Mouse (Mus musculus) mature B cell (primary cell): ENCODE data around the gene Tiam1.
"Not testable (repeated sequence)": the region's sequence is repeated elsewhere in the genome, so short reads cannot be mapped to it uniquely, and the experiment has no call there.

Source experiments
- in situ Hi-C: fragments of 300-500 bp; cut with MboI; formaldehyde crosslinking; loops from 2 replicates; pipeline ENCODE4 v1.14.3; 2019

Gene Tiam1

DNA sequence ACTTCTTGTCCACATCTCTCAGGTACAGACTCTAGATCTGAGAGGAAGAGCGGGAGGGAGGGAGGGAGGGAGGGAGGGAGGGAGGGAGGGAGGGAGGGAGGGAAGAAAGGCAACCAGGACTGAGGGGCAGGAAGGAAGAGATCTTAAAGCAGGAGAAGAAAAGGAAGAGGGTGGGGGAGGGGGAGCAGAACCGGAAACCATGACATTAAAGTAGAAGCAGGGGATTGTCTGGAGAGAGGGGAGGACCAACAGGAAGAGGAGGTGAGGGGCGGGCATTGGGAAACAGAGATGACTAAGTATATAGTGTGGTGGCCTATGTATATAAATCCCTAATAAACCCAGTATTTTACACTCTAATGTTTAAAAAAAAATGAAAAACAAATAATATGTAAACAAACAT lies 34.1 kb downstream of the Tiam1 start:
- in situ Hi-C loops, result no loop called here

DNA sequence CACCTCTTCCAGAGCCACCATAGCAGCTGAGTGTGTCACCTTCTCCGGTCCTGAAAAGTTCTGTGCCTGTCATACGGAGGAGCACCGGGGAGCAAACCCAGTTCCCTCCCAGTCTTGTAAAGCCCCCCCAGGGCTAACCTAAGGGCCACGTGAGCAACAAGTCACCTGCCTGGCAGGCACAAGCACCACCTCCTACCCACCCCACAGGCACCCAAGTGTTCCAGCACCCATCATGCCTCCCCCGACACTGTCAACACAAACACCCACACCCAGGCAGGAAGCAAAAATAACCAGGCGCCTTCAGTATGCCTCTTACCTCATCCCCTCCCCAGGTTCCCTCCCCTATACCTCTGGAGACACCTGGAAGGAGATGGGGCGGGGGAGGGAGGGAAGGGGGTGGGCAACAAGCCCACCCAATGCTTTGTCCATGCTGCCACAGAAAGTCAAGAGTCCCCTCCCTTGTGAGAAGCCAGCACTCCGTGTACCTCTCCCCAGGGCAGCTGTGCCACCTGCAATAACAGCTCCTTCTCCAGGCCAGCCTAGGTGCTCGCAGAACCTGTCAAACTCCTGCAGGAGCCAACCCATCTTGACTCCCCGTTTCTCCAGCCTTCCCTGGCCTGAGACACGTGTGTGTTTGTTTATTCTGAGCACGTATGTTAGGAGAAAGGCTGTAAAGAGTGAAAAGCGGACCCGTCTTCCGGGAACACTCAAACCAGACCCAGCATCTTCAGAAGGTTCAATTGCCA lies 38.7 kb downstream of the Tiam1 start:
- in situ Hi-C loops, result no loop called here

DNA sequence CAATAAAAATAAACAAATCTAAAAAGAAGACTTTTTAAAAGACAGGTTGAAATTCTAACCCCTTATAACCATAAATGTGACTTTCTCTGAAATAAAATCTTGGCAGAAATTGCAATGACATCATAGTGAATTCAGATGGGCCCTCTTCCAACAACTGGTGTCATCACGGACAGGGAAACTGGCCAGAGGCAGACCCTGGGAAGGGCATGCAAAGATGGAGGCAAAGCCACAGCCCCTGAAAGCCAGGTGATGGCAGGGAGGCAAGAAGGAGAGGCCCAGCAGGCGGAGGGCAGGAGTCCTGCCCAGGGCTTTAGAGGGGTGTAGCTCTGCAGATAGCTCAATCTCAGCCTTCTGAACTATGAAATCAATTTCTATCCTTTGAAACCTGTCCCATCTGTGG lies 39.8 kb downstream of the Tiam1 start:
- in situ Hi-C loops, result no loop called here

DNA sequence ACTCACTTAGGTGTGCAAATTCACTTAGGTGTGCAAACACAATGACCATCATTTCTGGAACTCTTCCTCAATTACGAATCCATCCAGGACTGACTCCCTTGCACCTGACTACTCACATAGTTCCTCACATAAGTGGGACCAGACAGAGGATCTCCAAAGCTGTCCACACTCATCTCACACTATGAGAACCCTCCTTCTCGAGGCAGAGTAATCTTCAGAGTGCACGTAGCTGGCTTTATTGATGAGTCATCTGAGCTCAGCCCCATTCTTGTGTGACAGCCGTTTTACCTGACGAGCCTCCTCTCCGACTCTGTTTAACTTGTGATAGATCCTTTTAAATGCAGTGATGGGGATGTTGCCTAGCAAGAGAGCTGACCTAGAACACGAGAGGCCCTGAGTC lies 41.0 kb downstream of the Tiam1 start:
- in situ Hi-C loops, result no loop called here

DNA sequence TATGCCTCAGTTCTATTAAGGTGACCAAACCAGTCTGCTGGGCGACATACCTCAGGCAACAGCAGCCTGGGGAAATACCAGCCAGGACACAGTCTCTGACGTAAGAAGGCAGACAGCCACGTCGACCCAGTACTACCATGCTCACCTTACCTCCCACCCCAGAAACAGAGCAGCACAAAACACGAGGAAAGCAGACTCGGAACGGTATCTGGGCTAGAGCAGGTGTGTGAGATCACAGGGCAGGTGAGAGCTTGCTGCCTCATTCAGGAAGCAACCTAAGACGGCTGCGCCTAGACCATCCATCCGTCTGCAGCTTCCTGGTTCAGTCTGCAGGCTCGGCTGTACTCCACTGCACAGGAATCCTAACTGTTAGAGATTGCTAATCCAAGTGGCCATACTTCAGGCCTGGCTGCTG lies 45.4 kb downstream of the Tiam1 start:
- in situ Hi-C loops, result no loop called here

DNA sequence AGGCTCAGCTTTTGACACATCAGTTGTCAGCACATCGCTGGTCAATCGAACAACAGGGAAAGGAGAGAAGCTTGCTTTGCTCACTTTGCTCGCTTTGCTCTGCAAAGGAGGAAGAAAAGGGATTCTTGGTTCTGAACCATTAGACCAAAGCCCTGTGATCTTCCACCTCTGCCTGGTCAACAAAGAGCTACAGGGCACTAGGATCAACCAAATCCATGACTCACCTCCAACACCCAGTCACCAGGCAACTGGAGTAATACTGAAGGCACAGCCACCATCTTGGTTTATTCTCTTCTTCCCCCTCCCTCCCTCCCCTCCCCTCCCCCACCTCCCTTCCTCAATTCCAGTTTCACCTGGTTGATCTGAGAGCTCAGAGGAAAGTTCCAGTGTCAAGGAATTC lies 45.8 kb downstream of the Tiam1 start:
- in situ Hi-C loops, result no loop called here

DNA sequence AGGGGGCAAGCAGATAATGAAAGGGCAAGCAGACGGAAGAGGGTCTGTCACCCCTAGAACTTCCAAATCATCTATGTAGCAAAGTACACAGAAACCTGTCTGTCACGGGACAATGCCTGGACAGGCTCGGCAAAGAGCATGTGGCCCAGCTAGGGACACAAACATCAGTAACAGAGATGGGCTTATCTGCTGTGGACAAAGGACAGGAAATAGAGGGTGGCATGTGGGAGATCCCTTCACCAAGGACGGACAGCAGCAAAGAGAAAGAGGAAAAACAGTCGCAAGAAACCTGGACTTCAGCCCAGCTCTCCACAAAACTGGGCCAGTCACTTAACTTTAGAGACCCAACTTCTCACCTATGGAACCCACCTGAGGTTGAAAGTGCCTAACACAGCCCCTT lies 47.6 kb downstream of the Tiam1 start:
- in situ Hi-C loops, result no loop called here

DNA sequence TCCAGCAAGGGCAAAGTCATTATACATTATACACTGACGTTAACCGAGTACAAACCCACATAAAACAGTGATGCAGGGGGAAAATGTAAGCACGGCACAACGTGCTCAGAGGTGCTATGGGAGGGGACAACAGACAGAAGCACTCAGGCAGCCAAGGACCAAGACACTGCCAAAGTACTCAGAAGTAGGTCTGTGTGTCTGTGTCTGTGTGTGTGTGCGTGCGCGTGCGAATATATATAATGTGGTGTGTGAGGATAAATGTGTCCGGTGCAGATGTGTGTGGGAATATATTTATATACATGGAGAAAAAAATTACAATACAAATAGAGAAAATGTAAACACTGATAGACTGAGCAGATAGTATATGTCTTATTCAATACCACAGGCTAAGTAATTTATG lies 50.6 kb downstream of the Tiam1 start:
- in situ Hi-C loops, result no loop called here

DNA sequence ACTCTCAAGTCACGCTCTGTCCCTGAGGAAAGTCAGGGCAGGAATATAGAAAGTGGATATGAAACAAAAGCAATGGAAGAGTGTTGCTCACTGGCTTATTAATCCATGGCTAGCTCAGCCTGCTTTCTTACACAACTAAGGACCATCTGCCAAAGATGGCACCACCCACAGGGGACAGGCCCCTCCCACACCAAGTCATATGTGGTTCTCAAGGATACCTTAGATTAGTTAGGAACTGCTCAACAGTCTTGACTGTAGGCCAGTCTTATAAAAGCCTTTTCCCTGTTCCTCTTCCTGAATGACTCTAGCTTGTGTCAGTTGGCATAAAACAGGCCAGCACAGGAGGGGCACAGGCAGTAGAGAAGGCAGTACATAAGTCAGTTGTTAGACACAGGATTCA lies 51.7 kb downstream of the Tiam1 start:
- in situ Hi-C loops, result no loop called here

DNA sequence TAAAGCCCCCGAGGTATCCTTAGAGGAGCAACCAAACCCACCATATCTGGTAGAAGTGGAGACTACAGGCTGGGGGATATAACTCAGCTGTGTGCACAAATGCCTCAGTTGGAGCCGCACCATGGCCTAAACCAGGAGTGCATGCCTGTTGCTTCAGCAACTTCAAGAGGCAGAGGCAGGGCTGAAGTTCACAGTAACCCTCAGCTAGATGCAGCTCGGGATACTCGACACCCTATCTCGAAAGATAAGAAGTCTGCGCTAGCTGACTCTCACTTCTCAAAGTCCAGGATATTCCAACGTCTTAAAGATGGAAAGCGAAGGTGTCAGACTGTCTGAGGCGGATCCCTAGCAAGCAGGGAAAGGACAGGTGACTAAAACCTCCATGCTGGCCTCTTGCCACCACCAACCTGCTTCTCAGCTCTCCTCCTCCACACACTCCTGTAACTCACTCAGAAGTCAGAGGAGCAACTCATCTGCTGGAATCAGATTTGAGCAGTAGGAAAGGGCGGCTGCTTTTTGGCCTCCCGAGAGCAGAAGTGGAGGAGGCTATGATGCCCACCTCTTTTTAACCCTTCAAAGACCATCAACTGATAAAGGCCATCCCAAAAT lies 52.4 kb downstream of the Tiam1 start:
- in situ Hi-C loops, result no loop called here

DNA sequence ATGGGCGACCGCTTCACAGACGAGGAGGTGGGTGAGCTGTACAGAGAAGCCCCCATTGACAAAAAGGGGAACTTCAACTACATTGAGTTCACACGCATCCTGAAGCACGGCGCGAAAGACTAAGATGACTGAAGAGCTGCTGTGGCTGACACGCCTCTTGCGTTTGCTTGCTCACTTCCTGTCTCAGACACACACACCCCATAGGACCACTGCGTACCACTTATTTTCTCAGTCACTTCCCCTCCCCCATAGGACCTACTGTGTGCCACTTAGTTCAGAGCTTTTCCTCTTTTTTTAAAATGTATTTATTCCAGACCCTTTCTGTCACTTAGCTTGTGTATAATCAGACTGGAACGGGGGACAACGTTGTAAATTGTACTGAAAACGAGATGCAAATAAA lies 53.2 kb downstream of the Tiam1 start:
- in situ Hi-C loops, result no loop called here

DNA sequence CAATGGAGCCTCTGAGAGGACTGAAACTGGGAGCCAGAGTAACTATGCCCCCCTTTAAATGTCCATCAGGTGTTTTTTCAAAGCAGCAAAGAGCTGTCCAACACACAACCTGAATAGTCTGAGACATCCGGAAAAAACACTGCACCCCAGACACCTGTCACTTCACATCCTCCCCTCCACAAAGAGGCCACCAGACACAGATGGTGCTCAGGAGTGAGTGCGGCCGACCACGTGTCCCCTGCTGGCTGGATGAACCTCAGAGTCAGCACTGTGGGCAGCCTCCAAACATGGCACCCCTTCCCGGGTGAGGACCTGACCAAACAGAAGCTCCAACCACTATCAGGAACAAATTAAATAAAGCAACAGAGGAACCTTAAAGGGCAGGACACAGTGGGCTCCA lies 56.3 kb downstream of the Tiam1 start:
- in situ Hi-C loops, result no loop called here

DNA sequence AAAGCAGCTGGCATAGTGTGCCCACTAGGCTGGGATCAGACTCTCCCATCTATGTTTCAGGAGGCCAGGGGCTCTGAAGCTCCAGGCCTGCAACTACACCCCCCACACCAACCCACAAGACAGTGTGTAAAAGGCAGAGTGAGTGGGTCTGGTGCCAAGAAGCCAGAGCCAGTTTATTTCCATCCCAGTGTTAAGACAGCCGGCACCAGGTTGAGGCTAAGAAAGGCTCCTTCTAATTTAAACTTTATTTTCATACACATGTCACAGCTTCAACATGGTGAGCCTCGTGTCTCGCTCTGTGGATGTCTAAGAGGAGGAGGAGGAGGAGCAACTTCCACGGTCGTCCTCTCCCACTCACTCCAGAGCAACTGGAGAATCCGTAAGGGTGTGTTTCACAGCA lies 57.5 kb downstream of the Tiam1 start:
- in situ Hi-C loops, result no loop called here

DNA sequence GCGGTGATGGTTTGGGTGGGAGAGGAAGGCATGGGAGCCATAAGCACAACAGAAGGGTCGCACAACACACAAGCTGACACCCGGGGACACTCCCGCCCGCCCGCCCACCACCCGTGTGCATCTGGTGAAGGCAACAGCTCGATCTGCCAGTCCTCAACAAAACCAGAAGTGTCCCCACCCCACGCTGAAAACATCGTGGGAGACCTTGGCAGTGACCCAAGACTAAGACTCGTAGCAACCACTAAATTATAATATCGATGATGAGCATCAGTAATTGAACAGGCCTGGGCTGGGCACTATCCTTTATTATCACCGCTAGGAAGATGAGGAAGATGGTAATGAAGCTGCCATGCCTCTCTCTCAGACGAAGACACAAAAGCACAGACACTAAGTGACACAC lies 58.0 kb downstream of the Tiam1 start:
- in situ Hi-C loops, result no loop called here

DNA sequence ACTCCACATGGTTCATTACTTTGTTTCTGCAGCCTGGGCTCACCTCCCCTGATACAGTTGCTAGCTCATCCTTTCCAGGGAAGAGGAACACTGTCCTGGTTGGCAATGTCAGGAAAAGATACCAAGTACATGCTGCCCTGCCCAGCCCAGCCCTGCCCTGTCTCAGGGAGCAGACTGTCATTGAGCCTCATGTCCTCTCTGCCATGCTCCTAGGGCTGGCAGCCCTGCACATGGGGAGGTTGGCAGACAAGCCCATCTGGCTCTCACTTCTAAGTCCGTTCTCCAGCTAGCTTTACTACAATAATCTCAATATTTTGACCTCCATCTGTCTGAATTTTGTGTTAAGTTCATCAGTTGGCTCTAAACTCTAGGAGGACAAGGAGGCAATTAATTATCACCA lies 62.4 kb downstream of the Tiam1 start:
- in situ Hi-C loops, result no loop called here

DNA sequence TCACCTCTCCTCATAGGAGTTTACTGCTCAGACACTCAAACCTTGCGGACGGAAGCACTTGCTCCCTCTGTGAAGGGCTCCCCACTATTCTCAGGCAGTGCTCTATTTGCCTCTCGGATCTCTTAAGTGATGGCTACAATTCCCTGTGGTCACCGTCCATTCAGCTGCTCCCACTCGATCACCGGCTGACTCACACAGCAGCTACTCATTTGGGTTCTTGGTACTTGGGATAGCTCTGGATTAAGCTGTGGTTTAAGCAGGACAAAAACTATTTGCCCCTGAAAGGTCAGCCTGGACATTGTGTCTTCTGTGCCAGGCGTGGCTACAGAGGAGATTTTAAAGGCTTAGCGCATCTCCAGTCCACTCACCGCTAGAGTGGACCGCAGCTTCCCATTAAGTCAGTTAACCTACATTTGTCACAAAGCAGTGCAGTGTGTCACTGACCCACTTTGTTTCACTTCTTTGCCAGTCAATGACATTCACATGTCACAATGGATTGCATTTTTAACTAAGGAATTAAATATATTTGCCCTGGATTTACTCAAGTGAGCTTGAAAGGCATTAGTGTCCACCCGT lies 64.7 kb downstream of the Tiam1 start:
- in situ Hi-C loops, result no loop called here

DNA sequence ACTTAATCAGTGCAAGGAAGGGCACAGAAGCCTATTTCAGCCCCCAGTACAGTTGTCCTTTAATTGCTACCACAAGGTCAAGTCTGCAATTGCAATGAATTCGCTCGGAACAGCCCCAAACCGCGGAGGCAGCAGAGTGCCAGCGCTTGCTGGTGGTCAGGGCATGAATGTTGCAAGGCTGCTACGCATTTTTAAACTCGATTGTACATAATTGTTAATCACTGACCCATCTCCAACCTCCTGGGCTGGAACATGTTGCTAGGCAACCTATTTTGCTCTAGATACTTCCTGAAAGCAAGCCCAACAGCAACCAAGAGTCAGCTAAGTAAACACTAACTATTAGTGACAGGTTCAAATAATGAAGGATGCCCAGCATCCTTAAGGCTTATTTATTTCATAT lies 70.1 kb downstream of the Tiam1 start:
- in situ Hi-C loops, result no loop called here

DNA sequence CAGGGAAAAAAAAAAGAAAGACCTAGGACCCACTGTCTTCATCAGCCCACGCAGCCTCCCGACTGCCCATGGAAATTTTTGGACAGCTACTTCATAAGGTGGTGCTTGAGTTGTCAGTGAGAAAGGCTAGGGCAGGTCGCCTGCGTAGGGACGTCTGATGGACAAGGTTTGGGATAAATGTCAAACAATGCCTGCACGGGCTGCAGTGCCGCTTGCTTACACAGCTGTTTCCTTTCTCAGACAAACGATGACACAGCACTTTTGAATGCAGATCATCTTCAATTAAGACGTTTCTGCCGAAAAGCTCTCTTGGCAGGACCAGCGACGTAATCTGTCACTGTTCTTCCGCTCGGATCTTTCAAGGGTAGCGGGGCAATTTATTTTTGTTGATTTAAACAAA lies 70.9 kb downstream of the Tiam1 start:
- in situ Hi-C loops, result no loop called here

DNA sequence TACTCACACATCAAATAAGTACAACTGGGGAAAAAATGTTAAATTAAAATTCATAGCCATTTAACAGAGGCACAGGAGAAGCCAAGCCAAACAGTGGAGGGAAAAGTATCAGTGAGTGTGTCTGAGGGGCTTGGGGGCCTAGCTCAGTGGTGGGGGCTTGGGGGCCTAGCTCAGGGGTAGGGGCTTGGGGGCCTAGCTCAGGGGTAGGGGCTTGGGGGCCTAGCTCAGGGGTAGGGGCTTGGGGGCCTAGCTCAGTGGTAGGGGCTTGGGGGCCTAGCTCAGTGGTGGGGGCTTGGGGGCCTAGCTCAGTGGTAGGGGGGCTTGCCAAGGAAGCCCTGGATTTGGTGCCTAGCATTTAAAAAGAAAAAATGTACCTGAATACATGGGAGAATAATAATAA lies 72.4 kb downstream of the Tiam1 start:
- in situ Hi-C loops, result not testable (repeated sequence)

DNA sequence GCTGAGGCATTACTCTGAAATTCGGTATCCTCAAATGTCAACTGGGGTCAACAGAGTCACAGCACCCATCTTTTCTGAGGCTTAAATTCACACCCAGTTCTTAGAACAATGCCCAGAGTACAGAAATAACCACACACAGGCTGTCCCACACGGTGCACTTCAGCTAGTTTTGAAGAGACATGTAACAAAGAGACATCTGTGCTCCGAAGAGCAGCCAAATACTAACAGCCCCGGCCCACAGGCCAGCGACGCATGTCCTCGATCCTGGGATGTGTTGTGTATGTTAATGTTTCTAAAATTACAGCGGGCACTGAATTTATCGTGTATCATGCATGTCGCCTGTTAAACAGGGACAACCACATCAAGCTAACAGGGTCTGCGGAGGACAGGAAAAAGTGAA lies 73.5 kb downstream of the Tiam1 start:
- in situ Hi-C loops, result no loop called here

DNA sequence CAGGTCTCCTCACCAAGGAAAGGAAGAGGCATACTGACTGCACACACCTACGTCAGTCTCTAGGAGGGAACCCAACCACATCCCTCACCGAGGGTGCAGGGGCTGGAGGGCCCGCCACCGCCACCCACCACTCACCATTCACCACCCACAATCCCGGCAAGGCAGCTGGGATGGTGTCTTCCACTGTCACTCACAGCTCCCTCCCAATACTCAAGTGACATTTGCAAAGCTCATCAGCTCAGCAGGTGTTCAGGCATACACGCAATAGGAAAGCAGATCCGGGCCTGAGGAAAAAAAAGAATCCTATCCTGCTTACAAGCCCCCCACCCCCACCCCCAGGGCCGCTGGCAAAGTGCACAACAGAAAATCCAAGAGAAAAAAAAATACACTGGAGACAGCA lies 74.4 kb downstream of the Tiam1 start:
- in situ Hi-C loops, result no loop called here

DNA sequence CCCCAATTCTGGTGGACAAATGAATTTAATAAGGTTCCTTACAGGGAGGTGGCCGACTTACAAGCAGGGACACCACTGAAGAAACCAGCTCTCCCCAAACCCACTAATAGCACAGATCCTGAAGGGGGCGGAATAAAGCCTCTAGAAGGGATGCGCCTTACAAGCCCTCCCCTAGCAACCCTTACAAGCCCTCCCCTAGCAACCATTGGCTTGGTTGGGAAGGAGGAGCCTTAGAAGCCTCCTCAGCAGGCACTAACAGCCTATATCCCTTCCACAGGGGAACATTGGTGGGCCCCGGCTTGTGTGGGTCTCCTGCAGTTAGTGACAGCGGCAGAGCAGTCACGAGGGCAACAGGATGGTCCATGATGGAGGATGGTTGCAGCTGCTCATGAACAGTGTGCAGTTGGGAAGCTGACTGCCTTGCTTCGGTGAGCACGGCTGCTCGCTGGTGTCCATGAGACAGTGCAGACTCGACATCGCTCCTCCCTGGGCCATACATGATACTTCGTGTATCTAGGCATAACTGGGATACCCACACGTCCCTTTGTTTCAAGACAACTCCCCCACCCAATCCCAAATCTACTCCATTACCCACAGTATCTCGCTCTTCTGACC lies 90.6 kb downstream of the Tiam1 start:
- in situ Hi-C loops, result no loop called here

DNA sequence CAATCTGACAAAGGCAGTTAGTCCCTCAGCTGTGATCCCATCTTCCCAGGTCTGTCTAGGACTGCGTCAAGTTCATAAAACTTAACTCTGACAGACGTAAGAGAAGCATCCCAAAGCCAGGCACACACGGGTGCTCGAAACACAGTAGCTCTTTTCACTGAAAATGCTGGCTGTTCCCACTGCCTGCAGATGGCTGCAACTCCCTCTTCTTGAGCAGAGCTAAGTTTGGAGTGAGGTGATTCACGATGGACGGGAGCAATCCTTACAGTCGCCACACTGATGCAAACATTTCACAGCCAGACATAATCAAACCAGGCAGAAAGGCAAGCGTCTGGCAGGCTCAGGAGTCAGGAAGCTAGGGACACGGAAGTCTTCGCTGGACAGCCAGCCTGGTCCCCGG lies 91.2 kb downstream of the Tiam1 start:
- in situ Hi-C loops, result no loop called here
